Mouse (Mus musculus): Measurements from ENCODE around the gene Zscan12. TPM values are rescaled to one million over a fixed set of nuclear protein-coding genes. Genes with fewer than 3 reads are reported as not detected.
"Not testable (repeated sequence)": the region's sequence is repeated elsewhere in the genome, so short reads cannot be mapped to it uniquely, and the experiment has no call there.

The Zscan12 gene
- polyA plus RNA-seq, 1 experiment from 2014 or later = 5.5 TPM

GRCm38 (mm10) chr13:21350593-21350992 lies 12.0 kb upstream of the Zscan12 start:
- H3K4me3 ChIP-seq = no peak overlapping the region
- no peaks in the 10 kb centered on the region for H3K4me1 ChIP-seq
- no peaks in the 10 kb centered on the region for H3K36me3 ChIP-seq
- no peak for ATAC-seq
- no peak overlapping the region for H3K27ac ChIP-seq
- no peak overlapping the region for H3K4me2 ChIP-seq
- no peaks in the 10 kb centered on the region for H3K9me3 ChIP-seq (replicated peaks)
- H3K9ac ChIP-seq = no peak overlapping the region
- 0 out of 2 replicates have a peak, but pooled peaks cover 8% of the 10 kb centered on the region for H3K27me3 ChIP-seq (replicated peaks)

- peaks cover 21% of the 10 kb centered on the region for H3K36me3 ChIP-seq
- 65% methylated on average over 12 of the region's 12 CpGs for WGBS (ENCODE audit: insufficient replicate concordance)
- H3K9me3 ChIP-seq (replicated peaks) = no peaks in the 10 kb centered on the region
- no peak for ATAC-seq
- peak overlapping the region; percentile 72 for H3K4me3 ChIP-seq
- peak overlapping the region; percentile 66 for H3K4me2 ChIP-seq
- no peaks in the 10 kb centered on the region for H3K27me3 ChIP-seq (replicated peaks)
- H3K27ac ChIP-seq = no peak overlapping the region
- H3K4me1 ChIP-seq = peaks cover 33% of the 10 kb centered on the region
- peak overlapping the region; percentile 85 for H3K9ac ChIP-seq
These were observed 1.1 kb downstream of the Zscan12 start for GRCm38 (mm10) chr13:21363719-21364118.

- H3K4me3 ChIP-seq = no peak overlapping the region
- peaks cover 45% of the 10 kb centered on the region for H3K36me3 ChIP-seq
- no peak overlapping the region for H3K4me2 ChIP-seq
- H3K27ac ChIP-seq = no peak overlapping the region
- no peak for ATAC-seq
- 60% methylated on average over 6 of the region's 6 CpGs for WGBS (ENCODE audit: insufficient replicate concordance)
- no peaks in the 10 kb centered on the region for H3K9me3 ChIP-seq (replicated peaks)
- no peaks in the 10 kb centered on the region for H3K27me3 ChIP-seq (replicated peaks)
- H3K4me1 ChIP-seq = peaks cover 33% of the 10 kb centered on the region
- H3K9ac ChIP-seq = no peak overlapping the region
These were observed 4.0 kb downstream of the Zscan12 start for GRCm38 (mm10) chr13:21366635-21367034.

- WGBS (ENCODE audit: insufficient replicate concordance) = 76% methylated on average over 2 of the region's 2 CpGs
- no peak overlapping the region for H3K4me2 ChIP-seq
- H3K27me3 ChIP-seq (replicated peaks) = no peaks in the 10 kb centered on the region
- no peak overlapping the region for H3K27ac ChIP-seq
- peaks cover 29% of the 10 kb centered on the region for H3K36me3 ChIP-seq
- no peak overlapping the region for H3K4me3 ChIP-seq
- H3K4me1 ChIP-seq = peaks cover 7% of the 10 kb centered on the region; the same call in 1 of the 2 replicates
- ATAC-seq = no peak
- H3K9ac ChIP-seq = no peak overlapping the region
- no peaks in the 10 kb centered on the region for H3K9me3 ChIP-seq (replicated peaks)
These were observed 10.1 kb downstream of the Zscan12 start for GRCm38 (mm10) chr13:21372700-21373099.

GRCm38 (mm10) chr13:21377773-21378172 lies 15.2 kb downstream of the Zscan12 start:
- ATAC-seq = no peak
- 73% methylated on average over 2 of the region's 2 CpGs for WGBS (ENCODE audit: insufficient replicate concordance)
- Histone ChIP-seq H3K27me3 (replicated peaks) (no peaks in the 10 kb centered on the region), H3K4me1 (no peaks in the 10 kb centered on the region), H3K4me2 (no peak overlapping the region), H3K4me3 (no peak overlapping the region), H3K9ac (no peak overlapping the region), H3K27ac (no peak overlapping the region), H3K9me3 (replicated peaks) (no peaks in the 10 kb centered on the region), H3K36me3 (no peaks in the 10 kb centered on the region)

- H3K27me3 ChIP-seq (replicated peaks) = no peaks in the 10 kb centered on the region
- ATAC-seq = no peak
- no peak overlapping the region for H3K9ac ChIP-seq
- H3K4me3 ChIP-seq = no peak overlapping the region
- H3K4me2 ChIP-seq = no peak overlapping the region
- 80% methylated on average over 1 of the region's 1 CpGs for WGBS (ENCODE audit: insufficient replicate concordance)
- H3K4me1 ChIP-seq = peaks cover 15% of the 10 kb centered on the region
- H3K36me3 ChIP-seq = peaks cover 81% of the 10 kb centered on the region
- no peaks in the 10 kb centered on the region for H3K9me3 ChIP-seq (replicated peaks)
- H3K27ac ChIP-seq = no peak overlapping the region
These were observed 32.6 kb downstream of the Zscan12 start for GRCm38 (mm10) chr13:21395211-21395610.

GRCm38 (mm10) chr13:21395623-21396022 lies 33.0 kb downstream of the Zscan12 start:
- Histone ChIP-seq H3K9me3 (replicated peaks) (no peaks in the 10 kb centered on the region), H3K4me1 (peaks cover 17% of the 10 kb centered on the region), H3K4me2 (no peak overlapping the region), H3K9ac (no peak overlapping the region), H3K36me3 (peaks cover 80% of the 10 kb centered on the region), H3K27ac (no peak overlapping the region), H3K27me3 (replicated peaks) (no peaks in the 10 kb centered on the region), H3K4me3 (no peak overlapping the region)
- ATAC-seq = no peak
- WGBS (ENCODE audit: insufficient replicate concordance) = 85% methylated on average over 6 of the region's 6 CpGs

- not testable (repeated sequence) for H3K9me3 ChIP-seq (replicated peaks); H3K9ac ChIP-seq; H3K4me2 ChIP-seq; H3K27me3 ChIP-seq (replicated peaks); ATAC-seq; H3K4me3 ChIP-seq; H3K27ac ChIP-seq
- Histone ChIP-seq H3K4me1 (peaks cover 21% of the 10 kb centered on the region), H3K36me3 (peaks cover 79% of the 10 kb centered on the region)
- whole genome bisulfite sequencing (ENCODE audit: insufficient replicate concordance) = 91% methylated on average over 18 of the region's 18 CpGs
These were observed 33.4 kb downstream of the Zscan12 start for GRCm38 (mm10) chr13:21396048-21396447.

GRCm38 (mm10) chr13:21397486-21397885 lies 34.9 kb downstream of the Zscan12 start:
- Histone ChIP-seq H3K4me3 (no peak overlapping the region), H3K27me3 (replicated peaks) (no peaks in the 10 kb centered on the region), H3K9me3 (replicated peaks) (no peaks in the 10 kb centered on the region), H3K27ac (no peak overlapping the region), H3K36me3 (peaks cover 66% of the 10 kb centered on the region), H3K4me1 (peaks cover 27% of the 10 kb centered on the region), H3K9ac (no peak overlapping the region), H3K4me2 (no peak overlapping the region)
- 72% methylated on average over 2 of the region's 2 CpGs for WGBS (ENCODE audit: insufficient replicate concordance)
- ATAC-seq = no peak

- Histone ChIP-seq H3K27me3 (replicated peaks) (no peaks in the 10 kb centered on the region), H3K9me3 (replicated peaks) (no peaks in the 10 kb centered on the region), H3K4me1 (peaks cover 32% of the 10 kb centered on the region), H3K9ac (peak overlapping the region; percentile 84), H3K4me3 (peak overlapping the region; percentile 82), H3K4me2 (peak overlapping the region; percentile 80), H3K36me3 (peaks cover 31% of the 10 kb centered on the region), H3K27ac (peak overlapping the region; percentile 82; the same call in 1 of the 2 replicates)
- WGBS (ENCODE audit: insufficient replicate concordance) = 66% methylated on average over 3 of the region's 3 CpGs
- ATAC-seq = no peak
These were observed 38.5 kb downstream of the Zscan12 start for GRCm38 (mm10) chr13:21401166-21401565.

- H3K36me3 ChIP-seq = peaks cover 25% of the 10 kb centered on the region
- peak overlapping the region; percentile 80 for H3K4me2 ChIP-seq
- WGBS (ENCODE audit: insufficient replicate concordance) = 7% methylated on average over 12 of the region's 12 CpGs
- ATAC-seq = peak; percentile 61
- peak overlapping the region; percentile 84 for H3K9ac ChIP-seq
- peak overlapping the region; percentile 82 for H3K27ac ChIP-seq
- H3K4me1 ChIP-seq = peaks cover 32% of the 10 kb centered on the region
- peak overlapping the region; percentile 82 for H3K4me3 ChIP-seq
- H3K27me3 ChIP-seq (replicated peaks) = no peaks in the 10 kb centered on the region
- H3K9me3 ChIP-seq (replicated peaks) = no peaks in the 10 kb centered on the region
These were observed 39.1 kb downstream of the Zscan12 start for GRCm38 (mm10) chr13:21401636-21402286.

- peak within 1 kb of the TSS; percentile 82 for H3K4me3 ChIP-seq
- peaks cover 22% of the 10 kb centered on the region for H3K36me3 ChIP-seq
- peak within 1 kb of the TSS; percentile 84 for H3K9ac ChIP-seq
- H3K4me2 ChIP-seq = peak within 1 kb of the TSS; percentile 80
- peak; percentile 96 for ATAC-seq
- H3K27ac ChIP-seq = peak within 1 kb of the TSS; percentile 82
- H3K9me3 ChIP-seq (replicated peaks) = no peaks in the 10 kb centered on the region
- peaks cover 33% of the 10 kb centered on the region for H3K4me1 ChIP-seq
- no peaks in the 10 kb centered on the region for H3K27me3 ChIP-seq (replicated peaks)
- under 1% methylated on average over 35 of the region's 35 CpGs for WGBS (ENCODE audit: insufficient replicate concordance)
These were observed 39.7 kb downstream of the Zscan12 start, which contains the start of gene Zkscan3 for GRCm38 (mm10) chr13:21402287-21402846. Gene Zkscan3 (minus strand): TSS chr13:21402755.

Measured in liver, embryonic 12.5 days (tissue).